Mouse (Mus musculus): ENCODE results near the gene Eif3k.

- TF ChIP-seq POLR2A (IDR thresholded peaks at IDR 0.05; ENCODE audit: control insufficient read depth, low read depth, low read length) (no peak), CTCF (IDR thresholded peaks at IDR 0.05; ENCODE audit: control insufficient read depth, insufficient read depth, insufficient replicate concordance, low read depth, low read length) (no peak; the same call in 1 of the 2 replicates)
Observed at GRCm38 (mm10) chr7:28921722-28922465, 59.8 kb downstream of the Eif3k start.

All from testis, adult 2 months (tissue).